Mouse (Mus musculus): ENCODE measurements around the gene Crhr1. TPM values are rescaled to one million over a fixed set of nuclear protein-coding genes. Genes with fewer than 3 reads are reported as not detected.

The Crhr1 gene
- not detected for total RNA-seq (2021)

- no peak for DNase-seq
Observed at GRCm38 (mm10) chr11:104132580-104133441, at the start of gene Crhr1. Gene Crhr1, plus strand, starts transcription at chr11:104132855.

- DNase-seq = no peak
Observed at GRCm38 (mm10) chr11:104083248-104083647, 49.4 kb upstream of the Crhr1 start.

- no peak for DNase-seq
Observed at GRCm38 (mm10) chr11:104083716-104084115, 48.9 kb upstream of the Crhr1 start.

GRCm38 (mm10) chr11:104088519-104088918, 44.1 kb upstream of the Crhr1 start:
- DNase-seq = no peak

GRCm38 (mm10) chr11:104090769-104091168, 41.9 kb upstream of the Crhr1 start:
- DNase-seq = peak; percentile 15

GRCm38 (mm10) chr11:104095151-104095550, 37.5 kb upstream of the Crhr1 start:
- no peak for DNase-seq

- no peak for DNase-seq
Observed at GRCm38 (mm10) chr11:104096536-104096935, 36.1 kb upstream of the Crhr1 start.

- DNase-seq = no peak
Observed at GRCm38 (mm10) chr11:104099542-104099941, 33.1 kb upstream of the Crhr1 start.

GRCm38 (mm10) chr11:104102641-104103040, 30.0 kb upstream of the Crhr1 start:
- no peak for DNase-seq

GRCm38 (mm10) chr11:104106329-104106728, 26.3 kb upstream of the Crhr1 start:
- DNase-seq = peak; percentile 8

GRCm38 (mm10) chr11:104106969-104107368, 25.7 kb upstream of the Crhr1 start:
- DNase-seq = no peak

- DNase-seq = no peak
Observed at GRCm38 (mm10) chr11:104110366-104110765, 22.3 kb upstream of the Crhr1 start.

- DNase-seq = no peak
Observed at GRCm38 (mm10) chr11:104111851-104112250, 20.8 kb upstream of the Crhr1 start.

- no peak for DNase-seq
Observed at GRCm38 (mm10) chr11:104113699-104114098, 19.0 kb upstream of the Crhr1 start.

GRCm38 (mm10) chr11:104114690-104115089, 18.0 kb upstream of the Crhr1 start:
- peak; percentile 92 for DNase-seq

- DNase-seq = no peak
Observed at GRCm38 (mm10) chr11:104118356-104118755, 14.3 kb upstream of the Crhr1 start.

- DNase-seq = no peak
Observed at GRCm38 (mm10) chr11:104122966-104123365, 9.7 kb upstream of the Crhr1 start.

- no peak for DNase-seq
Observed at GRCm38 (mm10) chr11:104123479-104123878, 9.2 kb upstream of the Crhr1 start.

- peak; percentile 21 for DNase-seq
Observed at GRCm38 (mm10) chr11:104124582-104124981, 8.1 kb upstream of the Crhr1 start.

- DNase-seq = no peak
Observed at GRCm38 (mm10) chr11:104129466-104129865, 3.2 kb upstream of the Crhr1 start.

- DNase-seq = no peak
Observed at GRCm38 (mm10) chr11:104130721-104131647, 1.7 kb upstream of the Crhr1 start.

- DNase-seq = peak; percentile 27
Observed at GRCm38 (mm10) chr11:104131756-104132155, 899 bp upstream of the Crhr1 start.

- DNase-seq = no peak
Observed at GRCm38 (mm10) chr11:104133442-104133983, 858 bp downstream of the Crhr1 start.
